Mouse (Mus musculus) embryonic facial prominence, embryonic 14.5 days (tissue): Measurements from ENCODE around the gene Cacng1. TPM values are rescaled to one million over a fixed set of nuclear protein-coding genes. Genes with fewer than 3 reads are reported as not detected.

Experiments used
- ATAC-seq: fragments of 200-750 bp; cut with Nextera tagmentation; 2 replicates; pipeline ENCODE4 v1.8.0; 2017; ENCODE audit warnings: low read depth, moderate number of reproducible peaks, moderate TSS enrichment
- DNase-seq: peaks from one replicate; pipeline ENCODE4 v3.0.0-alpha.2; 2015; ENCODE audit warnings: low spot score
- H3K27ac ChIP-seq: fragments of 300-500 bp; sonication (generic); replicated peaks from 2 replicates; pipeline ENCODE4 v1.5.1; 2014; ENCODE audit warnings: low read depth, mild to moderate bottlenecking, low read length, moderate library complexity
- H3K27me3 ChIP-seq: fragments of 300-500 bp; sonication (generic); replicated peaks from 2 replicates; pipeline ENCODE4 v1.6.1; 2014; ENCODE audit warnings: low read length; ENCODE audit not compliant: control insufficient read depth, insufficient read depth
- H3K36me3 ChIP-seq: fragments of 300-500 bp; sonication (generic); 2 replicates; pipeline ENCODE4 v1.6.1; 2014; ENCODE audit warnings: low read length, mixed read lengths; ENCODE audit not compliant: control insufficient read depth, insufficient read depth
- H3K4me1 ChIP-seq: fragments of 300-500 bp; sonication (generic); 2 replicates; pipeline ENCODE4 v1.6.1; 2014; ENCODE audit warnings: antibody characterized with exemption, low read length; ENCODE audit not compliant: control insufficient read depth, insufficient read depth
- H3K4me2 ChIP-seq: fragments of 300-500 bp; sonication (generic); 2 replicates; pipeline ENCODE4 v1.6.1; 2014; ENCODE audit warnings: low read depth, mild to moderate bottlenecking, low read length, moderate library complexity, mixed read lengths
- H3K4me3 ChIP-seq: fragments of 300-500 bp; sonication (generic); 2 replicates; pipeline ENCODE4 v1.5.1; 2014; ENCODE audit warnings: low read depth, mild to moderate bottlenecking, low read length
- H3K9ac ChIP-seq: fragments of 300-500 bp; sonication (generic); 2 replicates; pipeline ENCODE4 v1.6.1; 2014; ENCODE audit warnings: low read depth, mild to moderate bottlenecking, low read length, moderate library complexity, mixed read lengths
- H3K9me3 ChIP-seq: fragments of 300-500 bp; sonication (generic); 2 replicates; pipeline ENCODE4 v1.6.1; 2016; ENCODE audit warnings: low read length; ENCODE audit not compliant: control insufficient read depth
- WGBS: fragments of 180-500 bp; shearing (Covaris S2); extraction: QIAGEN DNeasy Blood & Tissue Kit; methylation state at CpG from one replicate; pipeline ENCODE4 v1.1.7; 2014; 5-methylcytosine and 5-hydroxymethylcytosine counted together
- polyA plus RNA-seq: library from polyadenylated mRNA; unstranded; fragments of >200 nt; fragmentation: Nextera tagmentation; extraction: Ambion mirVana; gene quantifications from 2 replicates; pipeline ENCODE4 v1.2.1, GENCODE M21; 2014

Cacng1 gene
- polyA plus RNA-seq, 1 experiment from 2014 or later: 41.8 TPM

GRCm38 (mm10) chr11:107699967-107700366 lies 16.4 kb downstream of the Cacng1 start:
- no peak overlapping the region for H3K9ac ChIP-seq
- H3K4me2 ChIP-seq: no peak overlapping the region
- H3K4me1 ChIP-seq: no peaks in the 10 kb centered on the region; the same call in 1 of the 2 replicates
- H3K9me3 ChIP-seq: peaks cover 4% of the 10 kb centered on the region; the same call in 1 of the 2 replicates
- H3K4me3 ChIP-seq: no peak overlapping the region
- no peaks in the 10 kb centered on the region for H3K27me3 ChIP-seq
- H3K27ac ChIP-seq: no peak overlapping the region
- DNase-seq: no peak
- no peak for ATAC-seq
- WGBS: 82% methylated on average over 4 of the region's 4 CpGs
- H3K36me3 ChIP-seq: no peaks in the 10 kb centered on the region

GRCm38 (mm10) chr11:107693338-107693737 lies 23.0 kb downstream of the Cacng1 start:
- no peaks in the 10 kb centered on the region for H3K27me3 ChIP-seq
- H3K4me1 ChIP-seq: no peaks in the 10 kb centered on the region; the same call in 1 of the 2 replicates
- H3K9me3 ChIP-seq: peaks cover 4% of the 10 kb centered on the region; the same call in 1 of the 2 replicates
- H3K9ac ChIP-seq: no peak overlapping the region
- no peak overlapping the region for H3K27ac ChIP-seq
- no peak overlapping the region for H3K4me2 ChIP-seq
- DNase-seq (no peak), ATAC-seq (no peak)
- peaks cover 8% of the 10 kb centered on the region for H3K36me3 ChIP-seq
- 71% methylated on average over 6 of the region's 6 CpGs for whole genome bisulfite sequencing
- no peak overlapping the region for H3K4me3 ChIP-seq

- no peaks in the 10 kb centered on the region for H3K9me3 ChIP-seq
- H3K4me2 ChIP-seq: no peak overlapping the region
- 73% methylated on average over 8 of the region's 8 CpGs for whole genome bisulfite sequencing
- no peak overlapping the region for H3K27ac ChIP-seq
- H3K4me3 ChIP-seq: no peak overlapping the region
- H3K9ac ChIP-seq: no peak overlapping the region
- DNase-seq (no peak), ATAC-seq (no peak)
- peaks cover 21% of the 10 kb centered on the region for H3K36me3 ChIP-seq
- H3K27me3 ChIP-seq: no peaks in the 10 kb centered on the region
- no peaks in the 10 kb centered on the region; the same call in 1 of the 2 replicates for H3K4me1 ChIP-seq
Measured at GRCm38 (mm10) chr11:107691569-107691968, 24.8 kb downstream of the Cacng1 start.

- Histone ChIP-seq H3K4me3 (no peak overlapping the region), H3K4me1 (no peaks in the 10 kb centered on the region), H3K9ac (no peak overlapping the region), H3K36me3 (peaks cover 40% of the 10 kb centered on the region), H3K27ac (no peak overlapping the region), H3K9me3 (no peaks in the 10 kb centered on the region), H3K27me3 (no peaks in the 10 kb centered on the region), H3K4me2 (no peak overlapping the region)
- WGBS: 94% methylated on average over 10 of the region's 10 CpGs
- no peak for ATAC-seq
- DNase-seq: no peak
Measured at GRCm38 (mm10) chr11:107688480-107688879, 27.8 kb downstream of the Cacng1 start.

- DNase-seq (no peak), ATAC-seq (no peak)
- no peak overlapping the region for H3K9ac ChIP-seq
- no peaks in the 10 kb centered on the region for H3K27me3 ChIP-seq
- H3K4me1 ChIP-seq: no peaks in the 10 kb centered on the region
- H3K4me2 ChIP-seq: no peak overlapping the region
- no peak overlapping the region for H3K27ac ChIP-seq
- peaks cover 40% of the 10 kb centered on the region for H3K36me3 ChIP-seq
- no peak overlapping the region for H3K4me3 ChIP-seq
- 76% methylated on average over 16 of the region's 20 CpGs for WGBS
- no peaks in the 10 kb centered on the region for H3K9me3 ChIP-seq
Measured at GRCm38 (mm10) chr11:107686290-107686689, 30.0 kb downstream of the Cacng1 start.

GRCm38 (mm10) chr11:107683544-107684465 lies 32.5 kb downstream of the Cacng1 start:
- ATAC-seq (peak; percentile 57), DNase-seq (no peak)
- H3K4me1 ChIP-seq: no peaks in the 10 kb centered on the region
- H3K27ac ChIP-seq: no peak overlapping the region
- H3K36me3 ChIP-seq: peaks cover 37% of the 10 kb centered on the region
- no peak overlapping the region for H3K4me2 ChIP-seq
- H3K4me3 ChIP-seq: no peak overlapping the region
- H3K27me3 ChIP-seq: no peaks in the 10 kb centered on the region
- 55% methylated on average over 19 of the region's 19 CpGs for WGBS
- H3K9ac ChIP-seq: no peak overlapping the region
- no peaks in the 10 kb centered on the region for H3K9me3 ChIP-seq

- H3K9me3 ChIP-seq: no peaks in the 10 kb centered on the region
- H3K4me3 ChIP-seq: no peak overlapping the region
- H3K36me3 ChIP-seq: peaks cover 28% of the 10 kb centered on the region
- DNase-seq: no peak
- ATAC-seq: no peak
- no peak overlapping the region for H3K4me2 ChIP-seq
- no peak overlapping the region for H3K27ac ChIP-seq
- H3K27me3 ChIP-seq: no peaks in the 10 kb centered on the region
- no peak overlapping the region for H3K9ac ChIP-seq
- WGBS: 74% methylated on average over 9 of the region's 9 CpGs
- H3K4me1 ChIP-seq: no peaks in the 10 kb centered on the region
Measured at GRCm38 (mm10) chr11:107682694-107683355, 33.5 kb downstream of the Cacng1 start.

- H3K4me2 ChIP-seq: no peak overlapping the region
- no peaks in the 10 kb centered on the region for H3K27me3 ChIP-seq
- H3K4me1 ChIP-seq: no peaks in the 10 kb centered on the region
- ATAC-seq: no peak
- DNase-seq: no peak
- no peak overlapping the region for H3K4me3 ChIP-seq
- H3K36me3 ChIP-seq: peaks cover 32% of the 10 kb centered on the region
- H3K9ac ChIP-seq: no peak overlapping the region
- H3K27ac ChIP-seq: no peak overlapping the region
- WGBS: 63% methylated on average over 17 of the region's 17 CpGs
- H3K9me3 ChIP-seq: no peaks in the 10 kb centered on the region
Measured at GRCm38 (mm10) chr11:107676207-107676940, 39.9 kb downstream of the Cacng1 start.
